Mouse (Mus musculus) hindbrain, embryonic 16.5 days (tissue): ENCODE measurements around the gene Sgpp1. TPM values are rescaled to one million over a fixed set of nuclear protein-coding genes. Genes with fewer than 3 reads are reported as not detected.

ENCODE experiments used
- ATAC-seq: fragments of 200-750 bp; cut with Nextera tagmentation; 2 replicates; pipeline ENCODE4 v1.8.0; 2017; ENCODE audit warnings: moderate TSS enrichment, moderate library complexity
- H3K27ac ChIP-seq: fragments of 300-500 bp; sonication (generic); 2 replicates; pipeline ENCODE4 v1.5.1; 2014; ENCODE audit warnings: low read depth, mild to moderate bottlenecking, control low read depth, low read length, moderate library complexity
- H3K27me3 ChIP-seq: fragments of 300-500 bp; sonication (generic); replicated peaks from 2 replicates; pipeline ENCODE4 v1.6.1; 2014; ENCODE audit warnings: low read length; ENCODE audit not compliant: control insufficient read depth, insufficient read depth
- H3K36me3 ChIP-seq: fragments of 300-500 bp; sonication (generic); 2 replicates; pipeline ENCODE4 v1.6.1; 2014; ENCODE audit warnings: mild to moderate bottlenecking, low read length, moderate library complexity, mixed read lengths; ENCODE audit not compliant: control insufficient read depth, insufficient read depth
- H3K4me1 ChIP-seq: fragments of 300-500 bp; sonication (generic); 2 replicates; pipeline ENCODE4 v1.6.1; 2014; ENCODE audit warnings: low read depth, low read length; ENCODE audit not compliant: control insufficient read depth, insufficient read depth
- H3K4me2 ChIP-seq: fragments of 300-500 bp; sonication (generic); 2 replicates; pipeline ENCODE4 v1.6.1; 2014; ENCODE audit warnings: mild to moderate bottlenecking, low read length, control low read depth, moderate library complexity
- H3K4me3 ChIP-seq: fragments of 300-500 bp; sonication (generic); 2 replicates; pipeline ENCODE4 v1.5.1; 2014; ENCODE audit warnings: mild to moderate bottlenecking, low read length, control low read depth, moderate library complexity
- H3K9ac ChIP-seq: fragments of 300-500 bp; sonication (generic); 2 replicates; pipeline ENCODE4 v1.6.1; 2014; ENCODE audit warnings: low read depth, mild to moderate bottlenecking, control low read depth, low read length, moderate library complexity
- H3K9me3 ChIP-seq: fragments of 300-500 bp; sonication (generic); 2 replicates; pipeline ENCODE4 v1.6.1; 2014; ENCODE audit warnings: mild to moderate bottlenecking, low read length, moderate library complexity; ENCODE audit not compliant: control insufficient read depth
- WGBS: fragments of 180-500 bp; shearing (Covaris S2); extraction: QIAGEN DNeasy Blood & Tissue Kit; methylation state at CpG from one replicate; pipeline ENCODE4 v1.1.7; 2014; 5-methylcytosine and 5-hydroxymethylcytosine counted together
- polyA plus RNA-seq: library from polyadenylated mRNA; unstranded; fragments of >200 nt; fragmentation: Nextera tagmentation; extraction: Ambion mirVana; gene quantifications from 2 replicates; pipeline ENCODE4 v1.2.1, GENCODE M21; 2015

Gene Sgpp1
- polyA plus RNA-seq, result 12.2 and 12.4 TPM in 2 replicates

DNA sequence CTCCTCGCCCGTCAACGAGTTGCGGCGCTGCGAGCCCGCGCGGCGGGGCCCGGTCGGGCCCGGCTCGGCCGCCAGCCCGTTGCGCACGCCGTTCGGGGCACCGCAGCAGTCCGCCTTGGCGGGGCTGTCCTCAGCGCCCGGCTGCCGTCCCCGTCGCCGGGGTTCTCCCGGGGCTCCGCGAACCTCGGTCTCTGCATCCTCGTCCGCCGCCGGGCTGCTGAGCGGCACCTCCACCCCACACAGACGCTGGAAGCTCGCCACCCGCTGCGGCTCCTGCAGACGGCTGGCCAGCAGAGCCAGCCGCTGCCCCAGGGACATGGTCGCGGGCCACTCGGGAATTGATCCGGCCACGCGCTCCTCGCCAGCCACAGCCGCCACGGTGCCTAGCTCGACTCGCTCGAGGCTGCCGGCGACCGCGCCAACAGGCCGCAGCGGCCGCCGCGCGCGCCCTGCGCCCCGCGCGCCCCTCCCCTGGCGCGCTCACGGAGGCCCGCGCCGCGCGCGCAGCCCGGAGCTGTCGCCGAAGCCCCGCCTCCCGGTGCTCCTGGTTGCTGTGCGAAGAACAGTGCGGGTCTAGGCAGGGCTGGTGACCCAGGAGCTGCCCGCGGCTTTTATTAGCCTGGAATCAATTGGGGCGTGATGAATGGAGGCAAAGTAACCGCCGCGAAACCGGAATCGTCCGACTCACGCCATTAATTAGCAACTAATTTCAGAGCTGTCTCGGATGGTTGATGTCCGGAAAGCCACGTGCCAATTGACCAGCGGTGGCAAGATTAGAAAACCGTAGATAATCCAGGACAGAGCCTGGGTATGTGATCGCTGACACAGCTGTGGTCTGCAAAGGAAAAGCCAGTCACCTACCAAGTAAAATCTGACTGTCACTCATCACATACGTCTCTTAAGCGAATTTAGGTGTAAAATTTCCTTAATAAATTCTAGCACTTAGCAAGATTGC lies at the start of gene Sgpp1:
Gene Sgpp1, minus strand, starts transcription at position 484 of the 955 bp plus-strand sequence.
- Histone ChIP-seq H3K9me3 (no peaks in the 10 kb centered on the region), H3K27me3 (no peaks in the 10 kb centered on the region), H3K4me3 (peak within 1 kb of the TSS; percentile 59), H3K36me3 (no peaks in the 10 kb centered on the region), H3K27ac (peak within 1 kb of the TSS; percentile 79), H3K4me2 (peak within 1 kb of the TSS; percentile 91), H3K4me1 (peaks cover 12% of the 10 kb centered on the region), H3K9ac (peak within 1 kb of the TSS; percentile 87)
- ATAC-seq, result peak; percentile 96
- under 1% methylated on average over 85 of the region's 105 CpGs for WGBS

GRCm38 (mm10) chr12:75784271-75784751 lies 48.8 kb upstream of the Sgpp1 start:
- no peak for ATAC-seq
- Histone ChIP-seq H3K9me3 (no peaks in the 10 kb centered on the region), H3K4me1 (no peaks in the 10 kb centered on the region), H3K4me3 (no peak overlapping the region), H3K27ac (no peak overlapping the region), H3K36me3 (no peaks in the 10 kb centered on the region), H3K27me3 (no peaks in the 10 kb centered on the region), H3K4me2 (no peak overlapping the region), H3K9ac (no peak overlapping the region)
- 86% methylated on average over 2 of the region's 2 CpGs for WGBS

DNA sequence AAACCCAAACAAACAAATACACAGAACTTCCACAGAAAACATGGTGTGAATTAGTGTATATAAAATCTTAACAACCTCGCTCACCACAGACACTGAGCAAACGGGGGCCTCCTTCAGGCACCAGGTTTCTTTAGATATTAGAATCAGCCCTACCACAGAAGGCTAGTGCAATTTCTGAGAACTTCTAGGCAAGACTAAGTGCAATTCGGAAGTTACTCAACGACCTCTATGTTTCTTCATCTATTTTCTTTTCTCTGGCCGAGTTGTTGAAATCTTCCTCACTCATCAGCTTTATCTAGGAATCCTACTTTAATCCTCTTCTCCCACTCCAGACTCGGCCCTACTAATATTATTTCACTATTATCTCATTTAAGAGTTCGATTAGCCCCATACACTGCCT lies 46.5 kb upstream of the Sgpp1 start:
- no peak overlapping the region for H3K4me3 ChIP-seq
- no peaks in the 10 kb centered on the region for H3K27me3 ChIP-seq
- 90% methylated on average over 7 of the region's 7 CpGs for WGBS

GRCm38 (mm10) chr12:75781445-75781844 lies 45.9 kb upstream of the Sgpp1 start:
- Histone ChIP-seq H3K4me1 (no peaks in the 10 kb centered on the region), H3K36me3 (no peaks in the 10 kb centered on the region), H3K27ac (no peak overlapping the region), H3K9me3 (no peaks in the 10 kb centered on the region), H3K9ac (no peak overlapping the region), H3K4me3 (no peak overlapping the region), H3K4me2 (no peak overlapping the region), H3K27me3 (no peaks in the 10 kb centered on the region)
- ATAC-seq, result no peak

More for the DNA sequence above, 46.5 kb upstream of the Sgpp1 start:
- no peak overlapping the region for H3K9ac ChIP-seq
- no peaks in the 10 kb centered on the region for H3K9me3 ChIP-seq
- no peak overlapping the region for H3K4me2 ChIP-seq
- H3K4me1 ChIP-seq, result no peaks in the 10 kb centered on the region
- no peaks in the 10 kb centered on the region for H3K36me3 ChIP-seq
- ATAC-seq, result no peak
- H3K27ac ChIP-seq, result no peak overlapping the region

DNA sequence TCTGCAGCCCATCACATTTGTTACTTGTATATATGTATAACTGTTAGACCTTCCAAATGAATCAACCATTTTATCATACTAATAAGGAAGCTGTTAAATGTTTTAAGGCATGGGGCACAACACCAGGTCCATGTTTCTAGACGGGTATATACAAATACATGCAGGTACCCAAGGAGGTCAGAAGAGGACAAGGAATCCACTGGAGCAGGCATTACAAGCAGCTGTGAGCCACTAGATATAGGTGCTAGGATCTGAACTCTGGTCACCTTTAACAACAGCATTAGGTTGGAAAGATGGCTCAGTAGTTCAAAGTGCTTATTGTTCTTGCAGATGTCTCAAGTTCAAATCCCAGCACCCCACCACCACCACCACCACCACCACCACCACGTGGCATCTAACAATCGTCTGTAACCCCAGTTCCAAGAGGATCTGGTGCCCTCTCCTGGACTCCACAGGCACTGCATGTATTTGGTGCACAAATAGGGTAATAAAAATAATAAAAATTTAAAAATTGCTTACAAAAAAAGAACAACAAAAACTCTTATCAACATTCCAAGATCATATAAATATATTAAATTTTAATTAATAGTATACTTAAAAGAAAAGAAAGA lies 37.0 kb upstream of the Sgpp1 start:
- Histone ChIP-seq H3K4me3 (no peak overlapping the region), H3K9me3 (no peaks in the 10 kb centered on the region), H3K9ac (no peak overlapping the region), H3K36me3 (no peaks in the 10 kb centered on the region), H3K4me2 (no peak overlapping the region), H3K27me3 (no peaks in the 10 kb centered on the region), H3K4me1 (no peaks in the 10 kb centered on the region), H3K27ac (no peak overlapping the region)
- no peak for ATAC-seq
- 30% methylated on average over 3 of the region's 3 CpGs for WGBS

- Histone ChIP-seq H3K4me3 (no peak overlapping the region), H3K4me1 (no peaks in the 10 kb centered on the region), H3K9ac (no peak overlapping the region), H3K27ac (no peak overlapping the region), H3K27me3 (no peaks in the 10 kb centered on the region), H3K4me2 (no peak overlapping the region), H3K9me3 (no peaks in the 10 kb centered on the region), H3K36me3 (no peaks in the 10 kb centered on the region)
- WGBS, result 69% methylated on average over 3 of the region's 3 CpGs
- no peak for ATAC-seq
Observed at GRCm38 (mm10) chr12:75771410-75771809, 35.9 kb upstream of the Sgpp1 start.

DNA sequence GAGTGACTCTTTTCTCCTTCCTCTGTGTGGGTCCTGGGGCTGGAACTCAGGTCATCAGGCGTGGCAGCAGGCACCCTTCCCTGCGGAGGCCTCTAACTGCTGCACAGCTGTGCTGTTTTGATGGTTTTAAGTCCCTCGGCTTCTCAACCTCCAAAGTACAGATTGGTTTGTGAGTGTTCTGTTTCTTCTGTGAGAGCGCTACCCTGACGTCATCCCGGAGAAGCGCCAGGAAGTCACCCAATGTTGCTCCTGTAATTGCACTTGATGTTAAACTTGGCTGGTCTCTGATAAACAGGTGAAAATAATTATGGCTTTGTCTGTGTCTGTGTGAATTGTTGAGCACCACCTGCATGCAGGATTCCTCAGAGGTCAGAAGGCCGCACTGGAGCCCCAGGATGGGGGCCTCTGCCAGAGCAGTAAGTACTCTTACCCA lies 31.4 kb upstream of the Sgpp1 start:
- Histone ChIP-seq H3K9me3 (no peaks in the 10 kb centered on the region), H3K4me2 (no peak overlapping the region), H3K4me3 (no peak overlapping the region), H3K4me1 (no peaks in the 10 kb centered on the region), H3K27ac (no peak overlapping the region), H3K9ac (no peak overlapping the region; the same call in 1 of the 2 replicates), H3K27me3 (no peaks in the 10 kb centered on the region), H3K36me3 (no peaks in the 10 kb centered on the region)
- ATAC-seq, result no peak
- WGBS, result 74% methylated on average over 8 of the region's 8 CpGs

GRCm38 (mm10) chr12:75766395-75766794 lies 30.9 kb upstream of the Sgpp1 start:
- no peak overlapping the region for H3K27ac ChIP-seq
- no peak overlapping the region for H3K4me3 ChIP-seq
- H3K4me2 ChIP-seq, result no peak overlapping the region
- no peak for ATAC-seq
- no peaks in the 10 kb centered on the region for H3K27me3 ChIP-seq
- no peaks in the 10 kb centered on the region for H3K9me3 ChIP-seq
- H3K9ac ChIP-seq, result no peak overlapping the region
- no peaks in the 10 kb centered on the region for H3K36me3 ChIP-seq
- no peaks in the 10 kb centered on the region for H3K4me1 ChIP-seq
- WGBS, result 45% methylated on average over 6 of the region's 6 CpGs

GRCm38 (mm10) chr12:75765751-75766150 lies 30.2 kb upstream of the Sgpp1 start:
- no peaks in the 10 kb centered on the region for H3K4me1 ChIP-seq
- H3K4me3 ChIP-seq, result no peak overlapping the region
- no peaks in the 10 kb centered on the region for H3K9me3 ChIP-seq
- no peak for ATAC-seq
- no peaks in the 10 kb centered on the region for H3K27me3 ChIP-seq
- H3K27ac ChIP-seq, result no peak overlapping the region
- no peaks in the 10 kb centered on the region for H3K36me3 ChIP-seq
- H3K4me2 ChIP-seq, result no peak overlapping the region
- 86% methylated on average over 3 of the region's 3 CpGs for WGBS
- no peak overlapping the region for H3K9ac ChIP-seq
